Mouse (Mus musculus) monocyte, adult 59 days (primary cell): ENCODE results near the gene Fscb. TPM values are rescaled to one million over a fixed set of nuclear protein-coding genes. Genes with fewer than 3 reads are reported as not detected.

Experiments used
- total RNA-seq, 2 experiments: library from RNA; stranded (reverse); gene quantifications; one replicate each; pipeline ENCODE4 v1.2.4; 2023

The Fscb gene
- total RNA-seq, result not detected

GRCm38 (mm10) chr12:64474590-64474989 lies at the start of gene Fscb:
TSS of gene Fscb (minus strand) at chr12:64474690.

